Mouse (Mus musculus): ENCODE results near the gene Nr1h4.

- TF ChIP-seq CTCF (IDR thresholded peaks at IDR 0.05; ENCODE audit: low read depth, low read length) (no peak), POLR2A (IDR thresholded peaks at IDR 0.05; ENCODE audit: extremely low read depth, insufficient read depth, low read length) (no peak)
These were observed 43.9 kb downstream of the Nr1h4 start for GRCm38 (mm10) chr10:89489459-89489858.
